Mouse (Mus musculus): ENCODE measurements around the gene Nfrkb. TPM values are rescaled to one million over a fixed set of nuclear protein-coding genes. Genes with fewer than 3 reads are reported as not detected.

Nfrkb gene
- total and polyA plus RNA-seq, 3 experiments: 15.5 to 22.0 (median 15.6) TPM

- dilution Hi-C loops (cut with MboI; ENCODE audit: extremely low pct_ligation_motif_present, extremely low pct_unique_long_range_greater_than_20kb, low sequenced_read_pairs): no loop called here
- DNase-seq (ENCODE audit: extremely low read depth): no peak
- Histone ChIP-seq H3K4me3 (replicated peaks in 1 of 3; ENCODE audit: low read depth in 2 of 3, low read length in 2 of 3, poor library complexity in 1 of 3) (no peak overlapping the region), H3K4me2 (ENCODE audit: insufficient read depth, low read depth, poor library complexity, severe bottlenecking) (no peak overlapping the region), H3K27ac (ENCODE audit: insufficient read depth, low read depth) (no peak overlapping the region), H3K79me2 (replicated peaks; ENCODE audit: control insufficient read depth, extremely low read depth, insufficient read depth, poor library complexity, severe bottlenecking) (no peaks in the 10 kb centered on the region), H3K27me3 (replicated peaks) (no peaks in the 10 kb centered on the region), H3K4me1 (ENCODE audit: control insufficient read depth in 1 of 2, insufficient read depth in 2 of 2) (no peaks in the 10 kb centered on the region), H3K9me3 (replicated peaks; ENCODE audit: low read length) (no peaks in the 10 kb centered on the region), H3K9ac (ENCODE audit: insufficient read depth, low read depth) (no peak overlapping the region), H3K36me3 (replicated peaks in 1 of 2; ENCODE audit: control insufficient read depth in 1 of 2, insufficient read depth in 1 of 2, low read length in 1 of 2) (no peaks in the 10 kb centered on the region)
- in situ Hi-C loops (cut with MboI; ENCODE audit: low pct_ligation_motif_present, low pct_unique_long_range_greater_than_20kb, low sequenced_read_pairs): no loop called here
- TF ChIP-seq NELFE (IDR thresholded peaks at IDR 0.05; ENCODE audit: low read depth, low read length) (no peak), ZNF384 (IDR thresholded peaks at IDR 0.05; ENCODE audit: low read depth, low read length) (peak; percentile 26; the same call in 1 of the 2 replicates)
These were observed 53.3 kb downstream of the Nfrkb start for GRCm38 (mm10) chr9:31439341-31439740.

DNA sequence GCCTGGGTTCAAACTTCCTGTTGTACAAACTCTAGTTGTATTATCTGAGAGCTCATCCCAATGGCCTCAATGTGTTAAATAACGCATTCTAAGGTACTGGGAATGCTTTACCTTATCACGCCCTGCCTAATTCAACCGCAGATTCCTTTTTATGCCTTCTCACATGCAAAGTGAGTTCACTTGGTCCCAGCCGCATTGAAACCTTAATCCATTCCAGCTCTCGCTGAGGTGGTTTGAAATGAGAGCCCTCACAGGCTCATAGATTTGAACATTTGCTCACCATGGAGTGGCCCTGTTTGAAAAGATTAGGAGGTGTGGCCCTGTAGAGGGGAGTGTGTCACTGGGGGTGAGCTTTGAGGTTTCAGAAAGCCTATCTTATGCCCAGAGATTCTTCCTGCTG, 54.4 kb downstream of the Nfrkb start:
- Histone ChIP-seq H3K27ac (ENCODE audit: insufficient read depth, low read depth) (no peak overlapping the region), H3K4me1 (ENCODE audit: control insufficient read depth in 1 of 2, insufficient read depth in 2 of 2) (no peaks in the 10 kb centered on the region), H3K4me2 (ENCODE audit: insufficient read depth, low read depth, poor library complexity, severe bottlenecking) (no peak overlapping the region), H3K79me2 (replicated peaks; ENCODE audit: control insufficient read depth, extremely low read depth, insufficient read depth, poor library complexity, severe bottlenecking) (no peaks in the 10 kb centered on the region), H3K9ac (ENCODE audit: insufficient read depth, low read depth) (no peak overlapping the region), H3K4me3 (replicated peaks in 1 of 3; ENCODE audit: low read depth in 2 of 3, low read length in 2 of 3, poor library complexity in 1 of 3) (no peak overlapping the region), H3K36me3 (replicated peaks in 1 of 2; ENCODE audit: control insufficient read depth in 1 of 2, insufficient read depth in 1 of 2, low read length in 1 of 2) (no peaks in the 10 kb centered on the region), H3K27me3 (replicated peaks) (no peaks in the 10 kb centered on the region), H3K9me3 (replicated peaks; ENCODE audit: low read length) (no peaks in the 10 kb centered on the region)
- no peak for TF ChIP-seq E2F4 (IDR thresholded peaks at IDR 0.05; ENCODE audit: insufficient replicate concordance, low read depth, low read length)
- TF ChIP-seq SIN3A (IDR thresholded peaks at IDR 0.05; ENCODE audit: low read length): no peak
- no peak for TF ChIP-seq ZC3H11A (IDR thresholded peaks at IDR 0.05; ENCODE audit: low read depth, low read length)
- TF ChIP-seq ZMIZ1 (IDR thresholded peaks at IDR 0.05; ENCODE audit: low read depth, low read length): no peak
- TF ChIP-seq USF2 (conservative IDR thresholded peaks at IDR 0.05; ENCODE audit: low read depth, low read length): no peak
- no peak for TF ChIP-seq JUND (conservative IDR thresholded peaks at IDR 0.05; ENCODE audit: low read depth, low read length)
- no peak for TF ChIP-seq CHD2 (IDR thresholded peaks at IDR 0.05; ENCODE audit: low read length)
- no peak for TF ChIP-seq BHLHE40 (IDR thresholded peaks at IDR 0.05; ENCODE audit: low read depth, low read length)
- no peak for TF ChIP-seq HCFC1 (IDR thresholded peaks at IDR 0.05; ENCODE audit: low read depth, low read length)
- no peak for TF ChIP-seq TCF12 (IDR thresholded peaks at IDR 0.05; ENCODE audit: low read depth, low read length)
- no peak for TF ChIP-seq MYC (IDR thresholded peaks at IDR 0.05; ENCODE audit: low read depth, low read length)
- no peak for TF ChIP-seq CHD1 (IDR thresholded peaks at IDR 0.05; ENCODE audit: low read depth, low read length)
- TF ChIP-seq RCOR1 (conservative IDR thresholded peaks at IDR 0.05; ENCODE audit: low read depth, low read length): no peak
- no peak for TF ChIP-seq EP300 (IDR thresholded peaks at IDR 0.05; ENCODE audit: low read length)
- no peak for TF ChIP-seq MAFK (IDR thresholded peaks at IDR 0.05; ENCODE audit: insufficient replicate concordance, low read length)
- in situ Hi-C loops (cut with MboI; ENCODE audit: low pct_ligation_motif_present, low pct_unique_long_range_greater_than_20kb, low sequenced_read_pairs): no loop called here
- dilution Hi-C loops (cut with MboI; ENCODE audit: extremely low pct_ligation_motif_present, extremely low pct_unique_long_range_greater_than_20kb, low sequenced_read_pairs): no loop called here
- DNase-seq (ENCODE audit: extremely low read depth): no peak

Data from CH12.LX (cell line).